Mouse (Mus musculus) cortical plate, adult 2 months (tissue): ENCODE results near the gene Tspear. TPM values are rescaled to one million over a fixed set of nuclear protein-coding genes. Genes with fewer than 3 reads are reported as not detected.

Experiments
- H3K27ac ChIP-seq: fragments of 200-500 bp; 2 replicates; pipeline ENCODE4 v1.5.1; 2012; ENCODE audit warnings: low read length, control low read depth, inconsistent platforms; ENCODE audit not compliant: insufficient read depth
- H3K4me1 ChIP-seq: fragments of 200-500 bp; 2 replicates; pipeline ENCODE4 v1.6.1; 2011; ENCODE audit warnings: low read length; ENCODE audit not compliant: control insufficient read depth, insufficient read depth
- H3K4me3 ChIP-seq: fragments of 200-500 bp; 2 replicates; pipeline ENCODE4 v1.5.1; 2011; ENCODE audit warnings: mild to moderate bottlenecking, low read length, control low read depth; ENCODE audit not compliant: insufficient read depth
- CTCF ChIP-seq: fragments of 200-500 bp; IDR thresholded peaks from 2 replicates; pipeline ENCODE4 v1.5.1; 2011; ENCODE audit warnings: mild to moderate bottlenecking, control low read depth, low read length; ENCODE audit not compliant: insufficient read depth; ENCODE audit errors: extremely low read depth
- POLR2A ChIP-seq: fragments of 200-500 bp; IDR thresholded peaks from 2 replicates; pipeline ENCODE4 v1.6.1; 2011; ENCODE audit warnings: mild to moderate bottlenecking, low read length, control low read depth; ENCODE audit not compliant: insufficient read depth; ENCODE audit errors: extremely low read depth
- polyA plus RNA-seq: library from polyadenylated mRNA; depleted of rRNA; stranded (reverse); fragments of >200 nt; gene quantifications from 2 replicates; pipeline ENCODE4 v1.2.3, GENCODE M21; 2012

The Tspear gene
- polyA plus RNA-seq, 1 experiment = 0.29 TPM

GRCm38 (mm10) chr10:77900903-77901818, 214.8 kb downstream of the Tspear start:
- Histone ChIP-seq H3K4me3 (peak overlapping the region; percentile 70), H3K27ac (no peak overlapping the region), H3K4me1 (no peaks in the 10 kb centered on the region)
- TF ChIP-seq POLR2A (no peak), CTCF (no peak)

- Histone ChIP-seq H3K27ac (no peak overlapping the region), H3K4me1 (no peaks in the 10 kb centered on the region), H3K4me3 (peak overlapping the region; percentile 70)
- TF ChIP-seq POLR2A (no peak), CTCF (no peak)
Measured at GRCm38 (mm10) chr10:77901871-77902210, 215.5 kb downstream of the Tspear start.

DNA sequence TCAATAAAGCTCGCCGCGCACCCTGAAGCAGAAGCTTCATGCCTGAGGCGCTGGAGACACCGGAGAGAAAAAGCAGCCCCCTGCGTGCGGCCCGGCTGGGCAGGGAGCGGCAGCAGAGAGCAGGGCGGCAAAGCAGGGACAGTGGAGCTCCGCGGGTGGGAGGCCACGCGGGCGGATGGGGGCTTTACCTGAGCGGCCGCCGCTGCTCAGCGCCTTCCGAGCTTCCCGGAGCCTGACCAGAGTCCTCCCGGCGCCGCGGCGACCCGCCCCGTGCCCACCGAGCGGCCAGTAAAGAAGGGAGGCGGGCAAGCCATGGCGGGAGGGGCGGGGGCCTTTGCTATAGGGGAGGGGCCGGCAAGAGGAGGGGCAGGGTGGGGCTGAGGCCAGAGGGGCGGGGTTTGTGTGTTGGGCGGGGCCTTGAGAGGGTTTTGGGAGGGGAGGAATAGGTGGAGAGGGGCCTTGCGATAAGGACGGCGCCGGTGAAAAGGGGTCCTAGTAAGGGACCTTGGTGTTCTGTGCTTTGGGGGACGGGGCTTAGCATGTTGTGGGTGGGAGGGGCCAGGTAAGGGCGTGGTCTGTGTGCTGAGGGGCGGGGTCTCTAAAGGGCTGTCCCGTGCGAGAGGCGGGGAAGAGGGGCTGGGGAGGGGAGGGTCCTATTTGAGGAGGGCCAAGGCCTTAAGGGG, 216.0 kb downstream of the Tspear start, which contains the start of gene Lrrc3:
Gene Lrrc3 (minus strand): TSS at position 326 of the 683 bp plus-strand sequence.
- Histone ChIP-seq H3K27ac (no peak within 1 kb of the TSS), H3K4me3 (peak within 1 kb of the TSS; percentile 70), H3K4me1 (no peaks in the 10 kb centered on the region)
- TF ChIP-seq CTCF (no peak), POLR2A (no peak)

DNA sequence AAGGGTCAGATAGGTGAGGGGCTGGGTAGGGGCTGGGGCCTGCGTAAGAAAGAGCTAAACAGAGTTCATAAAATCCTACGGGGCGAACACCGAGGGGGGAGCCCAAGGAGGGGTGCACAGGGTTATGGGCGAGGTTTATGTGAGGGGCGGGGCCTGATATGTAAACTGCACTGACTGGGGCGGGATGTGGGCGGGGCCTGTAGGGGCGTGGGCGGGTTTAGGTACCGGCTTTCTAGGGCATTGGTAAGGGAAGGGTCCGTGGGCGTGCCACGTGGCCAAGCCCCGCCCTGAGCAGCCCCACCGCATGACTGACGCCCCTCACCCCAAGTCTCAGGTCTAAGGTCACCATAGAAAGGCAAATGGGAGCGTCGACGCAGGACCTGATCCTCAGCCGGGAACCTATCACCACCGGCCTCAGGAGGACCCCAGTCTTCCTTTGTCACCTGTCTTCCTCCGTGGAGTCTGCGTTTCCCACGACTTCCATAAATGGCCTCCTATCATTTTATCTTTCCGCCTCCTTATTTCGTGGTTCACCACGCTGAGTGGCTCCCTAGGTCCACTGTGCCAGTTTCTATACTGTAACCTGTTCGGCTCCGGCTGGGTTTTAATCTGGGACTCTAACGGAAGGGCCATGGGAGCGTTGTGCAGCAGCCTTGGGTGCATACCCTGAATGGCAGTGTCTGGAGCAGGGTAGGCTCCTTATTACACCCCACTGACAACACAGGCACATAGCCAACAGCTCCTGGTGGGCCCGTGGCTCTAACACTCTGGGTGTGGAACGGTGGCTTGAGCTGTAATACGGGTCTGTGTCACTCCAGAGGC, 216.7 kb downstream of the Tspear start:
- TF ChIP-seq POLR2A = 0 out of 2 replicates have a peak, but pooled peaks have one; percentile 32
- TF ChIP-seq CTCF = no peak
- no peak overlapping the region for H3K27ac ChIP-seq
- H3K4me1 ChIP-seq = no peaks in the 10 kb centered on the region
- peak overlapping the region; percentile 70 for H3K4me3 ChIP-seq

DNA sequence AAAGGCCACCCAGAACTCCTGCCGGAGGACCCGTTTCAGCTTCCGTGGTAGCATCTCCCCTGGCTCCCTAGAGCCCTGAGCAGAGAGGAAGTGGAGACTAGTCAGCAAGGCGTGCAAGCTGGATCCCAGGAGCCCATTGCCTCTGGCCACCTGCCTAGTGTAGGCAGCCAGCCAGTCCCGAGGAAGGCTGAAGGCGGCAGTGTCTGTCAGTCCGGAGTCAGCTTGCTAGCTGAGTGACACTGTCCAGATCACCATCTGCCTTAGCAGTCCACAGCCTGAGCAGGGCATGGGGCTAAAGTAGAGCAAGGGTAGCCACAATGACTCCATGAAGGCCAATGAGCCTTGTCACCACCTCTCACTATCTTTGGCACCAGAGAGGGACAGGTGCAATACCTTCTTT, 226.2 kb downstream of the Tspear start:
- Histone ChIP-seq H3K27ac (no peak overlapping the region), H3K4me1 (no peaks in the 10 kb centered on the region), H3K4me3 (no peak overlapping the region)
- TF ChIP-seq CTCF = no peak
- TF ChIP-seq POLR2A = no peak

DNA sequence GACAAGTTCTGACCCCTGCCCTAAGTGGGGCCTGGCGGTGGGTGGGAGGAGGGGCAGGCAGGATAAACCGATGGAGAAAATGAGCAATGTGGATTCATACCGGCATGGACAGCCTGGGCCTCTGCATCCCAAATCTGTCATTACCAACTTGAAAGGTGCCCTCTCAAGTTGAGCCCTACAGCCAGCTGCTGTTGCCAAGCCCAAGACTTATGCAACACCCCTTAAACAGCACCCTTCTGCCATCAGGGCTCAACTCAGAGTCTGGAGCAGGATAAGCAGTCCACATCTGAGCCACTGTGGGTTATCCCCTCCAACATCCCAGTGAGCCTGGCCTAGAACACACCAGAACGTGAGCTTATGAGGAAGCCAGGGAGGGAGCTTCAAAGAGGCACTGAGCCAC, 226.9 kb downstream of the Tspear start:
- Histone ChIP-seq H3K4me1 (no peaks in the 10 kb centered on the region), H3K27ac (no peak overlapping the region), H3K4me3 (no peak overlapping the region)
- no peak for TF ChIP-seq CTCF
- no peak for TF ChIP-seq POLR2A

GRCm38 (mm10) chr10:77916636-77917335, 230.4 kb downstream of the Tspear start:
- TF ChIP-seq CTCF (peak; percentile 61), POLR2A (no peak)
- Histone ChIP-seq H3K4me1 (peaks cover 8% of the 10 kb centered on the region), H3K4me3 (no peak overlapping the region), H3K27ac (no peak overlapping the region)

- H3K4me3 ChIP-seq = no peak overlapping the region
- no peak for TF ChIP-seq CTCF
- H3K27ac ChIP-seq = no peak overlapping the region
- peaks cover 9% of the 10 kb centered on the region for H3K4me1 ChIP-seq
Measured at GRCm38 (mm10) chr10:77921009-77921408, 234.6 kb downstream of the Tspear start.

GRCm38 (mm10) chr10:77922681-77923080, 236.3 kb downstream of the Tspear start:
- H3K27ac ChIP-seq = no peak overlapping the region
- TF ChIP-seq CTCF = no peak
- no peak for TF ChIP-seq POLR2A
- H3K4me3 ChIP-seq = no peak overlapping the region
- peaks cover 9% of the 10 kb centered on the region for H3K4me1 ChIP-seq
